Mouse (Mus musculus) thymus, adult 2 months (tissue): ENCODE measurements at regions not wholly inside any gene's neighbourhood (a gene's known extent, or its start where the extent isn't known, plus 50 kb on each side); places are given as distances from the start of the nearest gene placed in this dataset.

Experiments
- DNase-seq: peaks from one replicate; pipeline ENCODE4 v3.0.0; 2021
- H3K27ac ChIP-seq: fragments of 200-500 bp; 2 replicates; pipeline ENCODE4 v1.5.1; 2012; ENCODE audit warnings: low read length, control low read depth; ENCODE audit not compliant: control insufficient read depth, insufficient read depth
- H3K27me3 ChIP-seq: fragments of 200-500 bp; 2 replicates; pipeline ENCODE4 v1.6.1; 2012; ENCODE audit warnings: mild to moderate bottlenecking, low read length, moderate library complexity, mixed read lengths; ENCODE audit not compliant: control insufficient read depth, insufficient read depth
- H3K36me3 ChIP-seq: fragments of 200-500 bp; 2 replicates; pipeline ENCODE4 v1.6.1; 2012; ENCODE audit warnings: mild to moderate bottlenecking, low read length, moderate library complexity; ENCODE audit not compliant: control insufficient read depth, insufficient read depth
- H3K4me1 ChIP-seq: fragments of 200-500 bp; replicated peaks from 2 replicates; pipeline ENCODE4 v1.6.1; 2012; ENCODE audit warnings: low read length; ENCODE audit not compliant: control insufficient read depth, insufficient read depth
- H3K4me3 ChIP-seq: fragments of 200-500 bp; 2 replicates; pipeline ENCODE4 v1.5.1; 2012; ENCODE audit warnings: mild to moderate bottlenecking, low read length, control low read depth, moderate library complexity; ENCODE audit not compliant: control insufficient read depth, insufficient read depth
- CTCF ChIP-seq: fragments of 200-500 bp; IDR thresholded peaks from 2 replicates; pipeline ENCODE4 v1.5.1; 2012; ENCODE audit warnings: mild to moderate bottlenecking, control low read depth, low read length, moderate library complexity, borderline replicate concordance; ENCODE audit not compliant: control insufficient read depth, poor library complexity, insufficient read depth; ENCODE audit errors: extremely low read depth
- POLR2A ChIP-seq: fragments of 200-500 bp; IDR thresholded peaks from 2 replicates; pipeline ENCODE4 v1.6.1; 2012; ENCODE audit warnings: mild to moderate bottlenecking, low read length, control low read depth, moderate library complexity; ENCODE audit not compliant: control insufficient read depth, poor library complexity, insufficient read depth; ENCODE audit errors: extremely low read depth
- WGBS: fragments of 180-500 bp; shearing (Covaris S2); methylation state at CpG from one replicate; pipeline ENCODE4 v1.1.7; 2018; 5-methylcytosine and 5-hydroxymethylcytosine counted together

GRCm38 (mm10) chr4:54195734-54196133 lies 369.9 kb downstream of the Tmem38b start:
- Histone ChIP-seq H3K4me1 (no peaks in the 10 kb centered on the region), H3K36me3 (no peaks in the 10 kb centered on the region), H3K4me3 (no peak overlapping the region), H3K27me3 (no peaks in the 10 kb centered on the region), H3K27ac (no peak overlapping the region)
- 38% methylated on average over 2 of the region's 2 CpGs for WGBS
- TF ChIP-seq CTCF (no peak), POLR2A (no peak)
- DNase-seq = no peak

GRCm38 (mm10) chr4:54202440-54202839 lies 376.6 kb downstream of the Tmem38b start:
- Histone ChIP-seq H3K27me3 (no peaks in the 10 kb centered on the region), H3K4me1 (no peaks in the 10 kb centered on the region), H3K4me3 (no peak overlapping the region), H3K27ac (no peak overlapping the region), H3K36me3 (no peaks in the 10 kb centered on the region)
- 88% methylated on average over 4 of the region's 4 CpGs for WGBS
- TF ChIP-seq POLR2A (no peak), CTCF (no peak)
- no peak for DNase-seq

- DNase-seq = no peak
- Histone ChIP-seq H3K4me1 (no peaks in the 10 kb centered on the region), H3K27ac (no peak overlapping the region), H3K27me3 (no peaks in the 10 kb centered on the region), H3K36me3 (no peaks in the 10 kb centered on the region), H3K4me3 (no peak overlapping the region)
- TF ChIP-seq POLR2A (no peak), CTCF (no peak)
- WGBS = 88% methylated on average over 3 of the region's 3 CpGs
Observed at GRCm38 (mm10) chr4:54224572-54224971, 398.7 kb downstream of the Tmem38b start.
